In genomic region chr10:77082453-77082852, GRCm38 (mm10) we compare ENCODE assay signal across 8 mouse cellular contexts. TPM values are rescaled to one million over a fixed set of nuclear protein-coding genes. Genes with fewer than 3 reads are reported as not detected.
DNase-seq lines count a peak whose midpoint lies in the region; ATAC-seq lines count a peak whose summit lies in the region.

No protein-coding gene starts in this region.

- ATAC-seq in liver, embryonic 12.5 days = no peak
- ATAC-seq in forebrain, embryonic 16.5 days = peak; percentile 50; the same call in 1 of the 2 replicates
- no peak for ATAC-seq in kidney, embryonic 16.5 days (ENCODE audit: low FRiP score, low TSS enrichment)
- ATAC-seq in liver, embryonic 11.5 days (replicated peaks; ENCODE audit: low FRiP score) = no peak
- 0 out of 2 replicates have a peak, but pooled peaks have one; percentile 17 for ATAC-seq in neutrophil, adult 5-6 weeks (ENCODE audit: extremely low read depth, insufficient number of reproducible peaks, low FRiP score, poor library complexity, severe bottlenecking)

- DNase-seq in liver = peak; percentile 77
- peak; percentile 64 for DNase-seq in c-Kit-positive CD71-positive TER-119-negative erythroid progenitor cells, embryonic 14.5 days (ENCODE audit: low read depth)
- DNase-seq in liver, embryonic 11.5 days (ENCODE audit: low spot score) = peak; percentile 71
- DNase-seq in thymus, adult 18-20 months = peak; percentile 26 to 29

- no peaks in the 10 kb centered on the region for H3K27me3 ChIP-seq in liver, embryonic 12.5 days (replicated peaks)
- H3K27me3 ChIP-seq in forebrain, embryonic 16.5 days (replicated peaks; ENCODE audit: control insufficient read depth, insufficient read depth, low read length) = no peaks in the 10 kb centered on the region
- H3K27me3 ChIP-seq in kidney, embryonic 16.5 days (ENCODE audit: insufficient read depth, low read length) = no peaks in the 10 kb centered on the region
- no peaks in the 10 kb centered on the region for H3K27me3 ChIP-seq in liver, embryonic 11.5 days (replicated peaks; ENCODE audit: control insufficient read depth, insufficient read depth, low read length)

- H3K9ac ChIP-seq in liver, embryonic 12.5 days = no peak overlapping the region
- no peak overlapping the region for H3K9ac ChIP-seq in forebrain, embryonic 16.5 days (replicated peaks; ENCODE audit: low read depth, low read length)
- 0 out of 2 replicates have a peak overlapping the region, but pooled peaks have one; percentile 26 for H3K9ac ChIP-seq in kidney, embryonic 16.5 days (replicated peaks; ENCODE audit: low read length)
- no peak overlapping the region for H3K9ac ChIP-seq in liver, embryonic 11.5 days (ENCODE audit: low read depth, low read length)

- H3K4me1 ChIP-seq in liver, embryonic 12.5 days = no peaks in the 10 kb centered on the region
- H3K4me1 ChIP-seq in forebrain, embryonic 16.5 days (replicated peaks; ENCODE audit: control insufficient read depth, insufficient read depth, low read length) = 0 out of 2 replicates have a peak, but pooled peaks cover 2% of the 10 kb centered on the region
- peaks cover 8% of the 10 kb centered on the region; the same call in 1 of the 2 replicates for H3K4me1 ChIP-seq in kidney, embryonic 16.5 days (ENCODE audit: insufficient read depth, low read length)
- no peaks in the 10 kb centered on the region for H3K4me1 ChIP-seq in liver, embryonic 11.5 days (replicated peaks; ENCODE audit: control insufficient read depth, insufficient read depth, low read length)

- H3K36me3 ChIP-seq in liver, embryonic 12.5 days = peaks cover 56% of the 10 kb centered on the region
- H3K36me3 ChIP-seq in forebrain, embryonic 16.5 days (ENCODE audit: control insufficient read depth, insufficient read depth) = no peaks in the 10 kb centered on the region
- peaks cover 46% of the 10 kb centered on the region for H3K36me3 ChIP-seq in kidney, embryonic 16.5 days (ENCODE audit: insufficient read depth, low read length)
- peaks cover 6% of the 10 kb centered on the region; the same call in 1 of the 2 replicates for H3K36me3 ChIP-seq in liver, embryonic 11.5 days (ENCODE audit: control insufficient read depth, insufficient read depth, low read length)

- H3K4me3 ChIP-seq in liver, embryonic 12.5 days = no peak overlapping the region
- H3K4me3 ChIP-seq in forebrain, embryonic 16.5 days (replicated peaks; ENCODE audit: low read length) = no peak overlapping the region
- H3K4me3 ChIP-seq in kidney, embryonic 16.5 days (ENCODE audit: low read length) = no peak overlapping the region
- no peak overlapping the region for H3K4me3 ChIP-seq in liver, embryonic 11.5 days (ENCODE audit: low read depth, low read length)

- H3K4me2 ChIP-seq in liver, embryonic 12.5 days = no peak overlapping the region
- no peak overlapping the region for H3K4me2 ChIP-seq in forebrain, embryonic 16.5 days (ENCODE audit: low read length)
- H3K4me2 ChIP-seq in kidney, embryonic 16.5 days (replicated peaks; ENCODE audit: low read depth, low read length) = no peak overlapping the region
- no peak overlapping the region for H3K4me2 ChIP-seq in liver, embryonic 11.5 days

- H3K9me3 ChIP-seq in liver, embryonic 12.5 days (replicated peaks) = no peaks in the 10 kb centered on the region
- H3K9me3 ChIP-seq in forebrain, embryonic 16.5 days (ENCODE audit: control insufficient read depth, low read length) = no peaks in the 10 kb centered on the region
- H3K9me3 ChIP-seq in kidney, embryonic 16.5 days (ENCODE audit: low read length) = no peaks in the 10 kb centered on the region
- no peaks in the 10 kb centered on the region for H3K9me3 ChIP-seq in liver, embryonic 11.5 days (ENCODE audit: control insufficient read depth, low read length)

- WGBS in liver, embryonic 12.5 days (ENCODE audit: insufficient replicate concordance) = 16% methylated on average over 3 of the region's 3 CpGs
- WGBS in forebrain, embryonic 16.5 days = 33% methylated on average over 3 of the region's 3 CpGs
- WGBS in kidney, embryonic 16.5 days = 31% methylated on average over 3 of the region's 3 CpGs
- 31% methylated on average over 3 of the region's 3 CpGs for WGBS in liver, embryonic 11.5 days

- no peak overlapping the region for H3K27ac ChIP-seq in liver, embryonic 12.5 days
- H3K27ac ChIP-seq in forebrain, embryonic 16.5 days (ENCODE audit: low read length) = no peak overlapping the region
- H3K27ac ChIP-seq in kidney, embryonic 16.5 days (ENCODE audit: low read length) = peak overlapping the region; percentile 3; the same call in 1 of the 2 replicates
- H3K27ac ChIP-seq in liver, embryonic 11.5 days (ENCODE audit: low read depth, low read length) = no peak overlapping the region; the same call in 1 of the 2 replicates

RNA-seq across cellular contexts. Expression of gene Slc19a1, which starts 50.4 kb away (rescaled TPM):
- polyA plus RNA-seq in liver, embryonic 12.5 days (2016; fragmentation: Nextera tagmentation; extraction: Ambion mirVana) = 41.8 and 44.9 TPM in 2 replicates
- polyA plus RNA-seq in forebrain, embryonic 16.5 days (2015; fragmentation: Nextera tagmentation; extraction: Ambion mirVana) = 39.0 and 39.2 TPM in 2 replicates
- 58.4 and 60.3 TPM in 2 replicates for polyA plus RNA-seq in kidney, embryonic 16.5 days (2015; fragmentation: Nextera tagmentation; extraction: Ambion mirVana)
- polyA plus RNA-seq in liver, embryonic 11.5 days (2014; fragmentation: Nextera tagmentation; extraction: Ambion mirVana) = 57.1 and 63.5 TPM in 2 replicates
- 2.2 and 3.6 TPM in 2 replicates for total RNA-seq in neutrophil, adult 5-6 weeks (2017)

Comparison
In these comparisons a context has a peak if more than half of its experiments do, and no peak if none do; other contexts are left out.
1. ATAC-seq: peak in forebrain, embryonic 16.5 days (single experiment) and neutrophil, adult 5-6 weeks (single experiment); none in liver, embryonic 12.5 days (single experiment), kidney, embryonic 16.5 days (single experiment) and liver, embryonic 11.5 days (single experiment).
2. Peak in every context shown above with its lines, with median percentiles within 50 percentile points of each other: DNase-seq.